Mouse (Mus musculus) sigmoid colon, adult 10 weeks (tissue): ENCODE results near the gene Arhgef7. TPM values are rescaled to one million over a fixed set of nuclear protein-coding genes. Genes with fewer than 3 reads are reported as not detected.

Source experiments
- polyA plus RNA-seq: library from polyadenylated mRNA; stranded (reverse); fragments of 350-450 nt; fragmentation: Illumina TruSeq; extraction: RNeasy Lipid Tissue Mini Kit (QIAGEN cat#74804); gene quantifications from one replicate; pipeline ENCODE4 v1.2.3, GENCODE M21; 2014; ENCODE audit warnings: low read depth, low replicate concordance

Arhgef7 gene
- 14.0 TPM for polyA plus RNA-seq

GRCm38 (mm10) chr8:11727651-11728481 lies at the start of gene Arhgef7:
Arhgef7 (plus strand) TSS chr8:11727721.

GRCm38 (mm10) chr8:11701033-11701362 lies 26.5 kb upstream of the Arhgef7 start, which contains the start of gene 1700016D06Rik:
1700016D06Rik (minus strand) TSS chr8:11701063.

GRCm38 (mm10) chr8:11840174-11840573 lies 112.7 kb downstream of the Arhgef7 start, which contains the start of gene Tex29:
Tex29 (plus strand) TSS chr8:11840474.

Other genes starting within 250 kb of the Arhgef7 start
- 5.1 TPM for gene Rab20, start 249.0 kb upstream of the Arhgef7 start, polyA plus RNA-seq
- 14.4 TPM for gene Naxd, start 230.2 kb upstream of the Arhgef7 start, polyA plus RNA-seq
- 11.7 TPM for gene Cars2, start 176.9 kb upstream of the Arhgef7 start, polyA plus RNA-seq
- 38.8 TPM for gene Ing1, start 172.2 kb upstream of the Arhgef7 start, polyA plus RNA-seq
- 108 TPM for gene Ankrd10, start 92.0 kb upstream of the Arhgef7 start, polyA plus RNA-seq
- not detected for gene 1700016D06Rik, start 26.7 kb upstream of the Arhgef7 start, polyA plus RNA-seq
- gene Tex29, start 112.8 kb downstream of the Arhgef7 start, polyA plus RNA-seq: not detected